Mouse (Mus musculus): ENCODE data around the gene Urod. TPM values are rescaled to one million over a fixed set of nuclear protein-coding genes. Genes with fewer than 3 reads are reported as not detected.
A peak's percentile ranks its signal among the peaks of the same experiment; 100 is the strongest.

The Urod gene
- total RNA-seq (2021): 100 to 1,000 TPM; 116 to 124 TPM
- long read RNA-seq, experiment 1, transcript Urod-201 (10 exons, 1,489 nt): major isoform, 47 of 52 reads
- long read RNA-seq, experiment 1, partial matches to known transcripts: 4 of 52 reads
- long read RNA-seq, experiment 1, other reads (novel, unspliced or antisense): 1 of 52 reads
- long read RNA-seq, experiment 2, transcript Urod-201 (10 exons, 1,489 nt): major isoform, 126 of 155 reads
- long read RNA-seq, experiment 2, partial matches to known transcripts: 26 of 155 reads
- long read RNA-seq, experiment 2, other reads (novel, unspliced or antisense): 3 of 155 reads

DNA sequence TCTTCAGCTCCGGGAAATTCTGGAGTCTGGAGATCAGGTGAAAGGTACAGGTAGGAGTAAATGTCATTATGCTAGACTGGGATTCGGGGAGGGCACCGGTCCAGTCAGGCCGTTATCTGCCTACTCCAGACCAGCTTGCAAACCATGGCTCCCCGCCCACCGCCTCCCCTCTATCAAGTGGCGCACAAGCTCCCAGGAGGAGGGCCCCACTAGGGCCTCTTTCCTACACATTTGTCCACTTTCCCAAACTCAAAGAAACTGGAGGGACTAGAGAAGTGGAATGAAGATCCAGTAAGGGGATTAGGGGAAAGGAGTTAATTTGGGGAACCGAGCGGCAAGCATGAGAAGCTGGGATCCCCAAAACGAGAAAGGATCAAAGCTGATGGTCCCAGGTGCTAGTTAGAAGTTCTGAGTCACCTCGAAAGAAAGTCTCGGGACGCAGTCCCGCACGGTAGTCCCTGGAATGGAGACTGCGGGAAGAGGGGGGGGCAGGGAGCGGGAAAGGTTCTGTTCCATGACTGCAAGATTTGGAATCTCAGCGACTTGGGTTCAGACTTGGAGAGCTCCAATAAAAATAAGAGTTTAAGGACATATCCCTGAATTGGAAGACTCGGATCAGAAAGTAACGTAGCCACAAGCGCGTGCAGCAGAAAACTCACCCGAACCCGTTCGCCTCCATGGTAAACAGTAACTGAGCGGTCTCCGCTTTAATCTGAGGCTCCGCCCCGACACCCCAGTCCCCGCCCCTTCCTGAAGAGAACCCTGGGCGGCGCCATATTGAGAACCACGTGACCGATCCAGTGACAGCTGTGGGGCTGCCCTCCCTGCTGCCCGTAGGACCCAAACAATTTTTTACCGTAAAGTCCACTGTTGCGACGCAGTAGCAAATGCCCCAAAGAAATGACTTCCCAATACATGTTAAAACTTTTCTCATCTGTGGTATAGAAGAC is at the start of gene Urod:
Gene Urod, minus strand, starts transcription at position 742 of the 950 bp plus-strand sequence.
- DNase-seq (ENCODE audit: low spot score in 2 of 2): peak; percentile 86 to 89

GRCm38 (mm10) chr4:117041283-117041721 is 47.1 kb upstream of the Urod start:
- DNase-seq (ENCODE audit: low spot score in 2 of 2): peak; percentile 33 to 36

DNA sequence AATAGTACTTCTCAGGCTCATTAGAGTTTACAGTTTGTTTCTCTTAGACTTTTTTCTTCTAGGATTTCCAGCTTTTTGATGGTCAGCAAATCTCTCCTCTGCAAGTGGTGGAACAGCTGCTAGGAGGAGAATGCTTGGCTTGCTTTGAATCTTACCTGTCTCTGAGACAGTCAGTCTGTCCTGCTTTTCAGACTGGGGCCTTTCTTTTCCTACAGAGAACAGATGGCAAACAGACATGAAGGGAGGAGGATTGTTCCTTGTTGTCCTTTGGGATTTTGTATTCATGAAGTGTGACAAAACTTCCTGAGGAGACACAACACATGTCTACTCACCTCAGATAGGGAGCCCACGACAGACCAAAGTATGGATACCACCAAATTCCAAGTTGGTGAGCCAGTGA is 46.6 kb upstream of the Urod start:
- no peak for DNase-seq (ENCODE audit: low spot score in 2 of 2)

GRCm38 (mm10) chr4:117039925-117040687 is 45.9 kb upstream of the Urod start:
- peak in 1 of 2 experiments; percentile 34 for DNase-seq (ENCODE audit: low spot score in 2 of 2)

- DNase-seq (ENCODE audit: low spot score in 2 of 2): no peak
These were observed 36.9 kb upstream of the Urod start for GRCm38 (mm10) chr4:117031105-117031504.

DNA sequence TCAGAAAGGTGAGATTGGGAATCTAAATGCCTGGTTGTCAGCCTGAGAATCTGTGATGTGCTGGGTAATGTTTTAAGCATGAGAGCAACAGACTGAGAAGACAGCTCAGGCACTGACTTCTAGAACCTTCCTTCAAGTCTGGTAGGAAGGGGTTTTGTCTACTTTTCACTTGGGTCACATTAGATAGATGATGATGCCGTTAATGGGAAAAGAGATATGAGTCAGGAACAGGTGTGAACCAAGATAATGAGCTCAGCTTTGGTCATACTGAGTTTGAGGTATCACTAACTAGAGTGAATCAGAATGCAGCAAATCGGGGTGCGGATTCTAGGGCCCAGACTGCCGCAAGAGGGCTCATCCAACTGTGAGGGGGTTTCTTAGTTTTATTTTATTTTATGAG is 29.3 kb upstream of the Urod start:
- DNase-seq (ENCODE audit: low spot score in 2 of 2): no peak

- peak; percentile 85 to 87 for DNase-seq (ENCODE audit: low spot score in 2 of 2)
These were observed 25.3 kb upstream of the Urod start, which contains the start of gene Eif2b3 for GRCm38 (mm10) chr4:117019206-117020134. Eif2b3 (plus strand) TSS chr4:117019402.

GRCm38 (mm10) chr4:117018327-117018726 is 24.1 kb upstream of the Urod start:
- DNase-seq (ENCODE audit: low spot score in 2 of 2): no peak

DNA sequence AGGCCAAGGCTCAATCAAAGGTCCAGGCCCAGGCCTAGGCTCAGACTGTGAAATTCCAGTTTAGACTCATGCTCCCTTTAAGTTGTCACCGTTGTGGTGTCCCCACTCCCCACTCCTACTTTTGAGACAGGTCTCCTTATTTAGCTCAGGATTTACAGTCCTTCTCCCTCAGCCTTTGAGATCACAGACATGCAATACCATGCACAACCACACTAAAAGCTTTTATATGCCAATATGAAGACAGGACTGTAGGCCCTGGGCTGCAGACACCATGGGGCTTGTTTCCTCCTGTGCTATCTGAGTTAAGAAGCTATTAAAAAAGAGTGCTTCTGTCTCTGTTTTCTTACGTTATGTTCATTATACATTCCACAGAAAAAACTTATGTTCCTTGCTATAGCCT is 23.5 kb upstream of the Urod start:
- DNase-seq (ENCODE audit: low spot score in 2 of 2): no peak

DNA sequence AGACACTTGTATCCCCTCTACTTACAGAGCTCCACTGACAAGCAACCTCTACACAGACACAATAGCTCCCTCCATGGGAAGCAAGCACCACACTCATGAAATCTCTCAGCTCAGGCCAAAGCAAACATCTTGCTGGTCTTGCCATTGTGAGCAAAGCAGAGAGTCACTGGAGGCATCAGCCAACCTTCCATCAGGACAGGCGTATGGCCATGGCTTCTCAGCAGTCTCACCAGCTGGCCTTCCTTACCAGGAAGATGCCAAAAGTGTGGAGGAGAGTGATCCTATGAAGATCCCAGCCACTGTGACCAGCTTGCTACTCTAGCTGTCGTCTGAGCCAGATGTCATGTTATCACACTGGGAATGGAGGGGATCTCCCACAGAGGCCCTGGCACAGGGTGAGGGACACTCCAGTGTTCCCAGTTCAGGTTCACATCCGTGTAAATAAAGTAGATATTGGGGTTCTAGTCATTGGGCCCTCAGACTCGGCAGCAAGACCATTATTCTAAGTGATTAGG is 20.7 kb upstream of the Urod start:
- DNase-seq (ENCODE audit: low spot score in 2 of 2): no peak

GRCm38 (mm10) chr4:117013596-117013995 is 19.4 kb upstream of the Urod start:
- no peak for DNase-seq (ENCODE audit: low spot score in 2 of 2)

DNA sequence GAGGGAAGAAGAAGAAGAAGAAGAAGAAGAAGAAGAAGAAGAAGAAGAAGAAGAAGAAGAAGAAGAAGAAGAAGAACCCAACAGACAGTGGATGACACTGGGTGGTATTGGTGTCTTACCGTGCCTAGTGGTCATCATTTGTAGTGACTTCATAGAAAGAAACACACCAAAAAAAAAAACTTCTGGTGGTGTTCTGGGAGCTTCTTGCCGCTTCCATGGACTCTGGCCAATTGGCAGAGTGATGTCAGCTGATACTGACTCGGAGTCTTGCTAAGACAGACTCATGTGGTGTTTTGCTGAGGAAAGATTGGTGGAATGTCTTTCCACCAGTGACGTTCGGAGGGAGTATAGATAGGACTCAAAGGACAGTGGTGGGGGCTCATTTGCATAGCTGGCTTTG is 16.0 kb upstream of the Urod start:
- no peak for DNase-seq (ENCODE audit: low spot score in 2 of 2)

DNA sequence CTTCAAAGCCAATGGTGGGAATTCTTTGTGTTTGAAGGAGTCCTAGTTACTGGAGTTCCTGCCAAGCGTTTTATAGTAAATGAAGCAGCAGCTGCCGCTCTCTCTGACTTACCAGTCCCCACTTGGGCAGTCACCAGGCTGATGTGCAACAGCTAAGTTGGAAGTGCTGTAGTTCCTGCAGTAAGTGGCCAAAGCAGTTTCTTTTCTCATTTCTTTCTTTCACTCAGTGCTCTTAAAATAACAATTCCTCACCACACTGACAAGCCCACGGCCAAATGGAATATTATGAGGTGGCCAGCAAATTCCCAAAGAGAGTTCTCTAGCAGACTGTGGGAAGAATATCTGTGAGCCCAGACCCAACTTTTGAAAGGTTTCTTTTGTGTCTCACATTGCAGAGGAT is 12.8 kb upstream of the Urod start:
- DNase-seq (ENCODE audit: low spot score in 2 of 2): no peak

- DNase-seq (ENCODE audit: low spot score in 2 of 2): no peak
These were observed 11.6 kb upstream of the Urod start for GRCm38 (mm10) chr4:117005611-117006400.

DNA sequence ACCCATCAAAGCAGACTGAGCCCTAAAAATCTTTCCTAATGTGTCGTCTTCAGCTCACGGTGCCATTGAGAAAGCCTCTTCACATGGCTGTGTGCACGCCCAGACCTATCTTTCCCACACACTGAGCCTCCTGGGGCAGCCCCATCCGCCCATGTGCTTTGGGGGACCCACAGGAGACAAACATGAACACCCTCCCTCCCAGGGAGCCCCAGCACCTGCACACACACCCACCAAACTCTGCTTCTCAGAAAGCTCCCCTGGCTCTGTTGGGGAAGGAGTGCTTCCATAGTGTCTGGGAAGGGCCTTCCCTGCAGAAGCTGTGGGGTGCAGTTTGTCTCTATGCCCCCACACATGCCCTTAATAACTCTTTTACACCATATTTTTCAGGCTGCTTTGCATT is 10.4 kb upstream of the Urod start:
- no peak for DNase-seq (ENCODE audit: low spot score in 2 of 2)

- peak in 1 of 2 experiments; percentile 44 for DNase-seq (ENCODE audit: low spot score in 2 of 2)
These were observed 8.6 kb upstream of the Urod start for GRCm38 (mm10) chr4:117002543-117003521.

DNA sequence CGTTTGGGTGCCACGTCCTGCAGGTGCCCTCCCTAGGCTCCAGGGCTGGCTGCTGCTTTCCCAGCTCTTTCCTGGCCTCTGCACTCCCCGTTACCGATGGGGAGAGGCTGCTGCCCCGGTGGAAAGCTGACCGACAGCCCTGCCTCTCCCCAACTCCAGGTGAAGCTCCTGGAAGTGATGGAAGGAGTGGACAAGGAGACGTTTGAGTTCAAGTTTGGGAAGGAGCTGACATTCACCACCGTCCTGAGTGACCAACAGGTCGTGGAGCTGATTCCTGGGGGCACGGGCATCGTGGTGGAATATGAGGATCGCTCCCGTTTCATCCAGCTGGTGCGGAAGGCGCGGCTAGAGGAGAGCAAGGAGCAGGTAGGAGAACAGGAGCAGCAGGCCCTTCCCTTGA is 7.7 kb upstream of the Urod start:
- no peak for DNase-seq (ENCODE audit: low spot score in 2 of 2)

Measured in adrenal gland, adult 18-20 months (tissue).